Mouse (Mus musculus): ENCODE measurements around the gene Wdr76.
A peak's percentile ranks its signal among the peaks of the same experiment; 100 is the strongest.
"Not testable (repeated sequence)": the region's sequence is repeated elsewhere in the genome, so short reads cannot be mapped to it uniquely, and the experiment has no call there.

Wdr76 gene

GRCm38 (mm10) chr2:121505942-121506882, at the start of gene Wdr76, which contains the start of gene Mfap1a:
Gene Wdr76, plus strand, starts transcription at chr2:121506723.
Gene Mfap1a, minus strand, starts transcription at chr2:121506665.
- DNase-seq = peak; percentile 95

- DNase-seq = no peak
These were observed 46.5 kb upstream of the Wdr76 start for GRCm38 (mm10) chr2:121460071-121460470.

- not testable (repeated sequence) for DNase-seq
These were observed 37.5 kb upstream of the Wdr76 start for GRCm38 (mm10) chr2:121468982-121469381.

- not testable (repeated sequence) for DNase-seq
These were observed 33.7 kb upstream of the Wdr76 start for GRCm38 (mm10) chr2:121472783-121473182.

- DNase-seq = peak; percentile 93
These were observed 33.0 kb upstream of the Wdr76 start, which contains the start of gene Mfap1b for GRCm38 (mm10) chr2:121473301-121474179. Gene Mfap1b, minus strand, starts transcription at chr2:121474067.

GRCm38 (mm10) chr2:121474180-121474535, 32.4 kb upstream of the Wdr76 start:
- no peak for DNase-seq

GRCm38 (mm10) chr2:121475306-121475705, 31.2 kb upstream of the Wdr76 start:
- not testable (repeated sequence) for DNase-seq

GRCm38 (mm10) chr2:121477491-121478266, 28.8 kb upstream of the Wdr76 start:
- DNase-seq = no peak

- peak; percentile 44 for DNase-seq
These were observed 26.0 kb upstream of the Wdr76 start for GRCm38 (mm10) chr2:121480498-121480897.

GRCm38 (mm10) chr2:121480916-121481315, 25.6 kb upstream of the Wdr76 start:
- not testable (repeated sequence) for DNase-seq

GRCm38 (mm10) chr2:121483576-121483975, 22.9 kb upstream of the Wdr76 start:
- DNase-seq = no peak

- not testable (repeated sequence) for DNase-seq
These were observed 22.1 kb upstream of the Wdr76 start for GRCm38 (mm10) chr2:121484403-121484802.

- DNase-seq = not testable (repeated sequence)
These were observed 5.0 kb upstream of the Wdr76 start for GRCm38 (mm10) chr2:121501550-121501949.

- no peak for DNase-seq
These were observed 839 bp downstream of the Wdr76 start for GRCm38 (mm10) chr2:121507173-121507950.

GRCm38 (mm10) chr2:121507951-121508330, 1.4 kb downstream of the Wdr76 start:
- no peak for DNase-seq

- DNase-seq = peak; percentile 84
These were observed 3.1 kb downstream of the Wdr76 start for GRCm38 (mm10) chr2:121509584-121509983.

- no peak for DNase-seq
These were observed 4.9 kb downstream of the Wdr76 start for GRCm38 (mm10) chr2:121511401-121511800.

- not testable (repeated sequence) for DNase-seq
These were observed 6.7 kb downstream of the Wdr76 start for GRCm38 (mm10) chr2:121512991-121513765.

GRCm38 (mm10) chr2:121514211-121514610, 7.7 kb downstream of the Wdr76 start:
- peak; percentile 15 for DNase-seq

GRCm38 (mm10) chr2:121518106-121518505, 11.6 kb downstream of the Wdr76 start:
- no peak for DNase-seq

- not testable (repeated sequence) for DNase-seq
These were observed 12.2 kb downstream of the Wdr76 start for GRCm38 (mm10) chr2:121518711-121519110.

Data from lung, postnatal 36 days (tissue).